In the genomic region with DNA sequence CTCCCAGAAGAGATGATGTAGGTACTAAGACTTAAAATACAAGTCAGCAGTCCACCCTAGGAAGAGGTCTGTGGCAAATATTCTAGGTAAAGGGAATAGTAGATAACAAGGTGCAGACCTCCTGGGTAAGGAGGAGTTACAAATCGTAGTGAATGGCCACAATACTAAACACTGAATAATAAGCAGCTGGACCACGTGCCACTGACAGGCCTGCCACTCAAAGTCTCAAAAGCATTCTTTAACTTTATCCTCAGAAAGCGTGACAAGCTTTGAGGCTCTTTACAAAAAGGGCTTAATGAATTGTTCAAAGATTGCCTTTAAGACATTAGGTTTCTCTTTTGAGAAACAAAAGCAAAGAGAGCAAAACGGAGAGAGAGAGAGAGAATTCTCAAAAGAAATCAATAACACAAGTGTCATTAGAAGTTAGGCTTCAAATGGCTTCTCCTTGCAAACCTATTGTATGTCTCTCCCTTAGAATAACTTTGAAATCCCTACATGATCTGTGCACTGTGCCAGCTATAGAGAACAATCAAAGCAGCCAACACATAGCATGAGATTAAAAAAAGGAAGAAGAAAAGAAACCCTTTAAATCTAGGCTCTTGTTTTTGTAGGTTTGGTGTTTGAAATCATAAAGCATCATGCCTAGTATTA, we compare ENCODE assay signal across 29 mouse cellular contexts.
DNase-seq lines count a peak whose midpoint lies in the region; ATAC-seq and TF ChIP-seq lines count a peak whose summit lies in the region.
"Had no signal": no experiment of that assay in that cellular context is flagged by ENCODE, and none has a peak within 500 bp of the region (broad histone marks: within the 10 kb centered on the region; RNA-seq: fewer than 3 reads in every experiment).

No protein-coding gene starts in this region.

- WGBS in forebrain, embryonic 11.5 days, result 7% methylated on average over 4 of the region's 4 CpGs
- WGBS in forebrain, embryonic 10.5 days, result 20% methylated on average over 4 of the region's 4 CpGs
- WGBS in hindbrain, embryonic 11.5 days, result 24% methylated on average over 4 of the region's 4 CpGs
- 20% methylated on average over 4 of the region's 4 CpGs for WGBS in hindbrain, postnatal 0 days
- 4% methylated on average over 4 of the region's 4 CpGs for WGBS in midbrain, embryonic 14.5 days

- no peaks in the 10 kb centered on the region for H3K27me3 ChIP-seq in forebrain, embryonic 11.5 days (ENCODE audit: control insufficient read depth, insufficient read depth, low read length)
- peaks cover 21% of the 10 kb centered on the region for H3K27me3 ChIP-seq in forebrain, embryonic 10.5 days (ENCODE audit: poor library complexity, severe bottlenecking)
- H3K27me3 ChIP-seq in hindbrain, embryonic 11.5 days (ENCODE audit: control insufficient read depth, insufficient read depth, low read length), result no peaks in the 10 kb centered on the region
- H3K27me3 ChIP-seq in hindbrain, postnatal 0 days (ENCODE audit: insufficient read depth, low read length), result no peaks in the 10 kb centered on the region
- H3K27me3 ChIP-seq in midbrain, embryonic 14.5 days (ENCODE audit: control insufficient read depth, insufficient read depth, low read length), result no peaks in the 10 kb centered on the region
- H3K27me3 ChIP-seq: embryonic facial prominence, embryonic 15.5 days; heart, embryonic 15.5 days; limb, embryonic 12.5 days; liver, embryonic 15.5 days; neural tube, embryonic 12.5 days; Patski; stomach, embryonic 15.5 days had no signal

- H3K4me2 ChIP-seq in forebrain, embryonic 11.5 days (ENCODE audit: low read depth, low read length, severe bottlenecking), result no peak overlapping the region
- no peak overlapping the region for H3K4me2 ChIP-seq in hindbrain, embryonic 11.5 days (replicated peaks; ENCODE audit: low read depth, low read length)
- H3K4me2 ChIP-seq in hindbrain, postnatal 0 days (ENCODE audit: low read depth, low read length), result no peak overlapping the region
- no peak overlapping the region for H3K4me2 ChIP-seq in midbrain, embryonic 14.5 days (ENCODE audit: low read length)
- H3K4me2 ChIP-seq: embryonic facial prominence, embryonic 15.5 days; heart, embryonic 15.5 days; hindbrain, embryonic 14.5 days; limb, embryonic 12.5 days; liver, embryonic 15.5 days; lung, embryonic 14.5 days; neural tube, embryonic 12.5 days; stomach, embryonic 15.5 days had no signal

- no peak overlapping the region for H3K27ac ChIP-seq in forebrain, embryonic 11.5 days (ENCODE audit: low read depth, low read length)
- H3K27ac ChIP-seq in forebrain, embryonic 10.5 days, result no peak overlapping the region
- no peak overlapping the region for H3K27ac ChIP-seq in hindbrain, embryonic 11.5 days (ENCODE audit: low read depth, low read length)
- no peak overlapping the region for H3K27ac ChIP-seq in hindbrain, postnatal 0 days
- no peak overlapping the region for H3K27ac ChIP-seq in midbrain, embryonic 14.5 days (replicated peaks; ENCODE audit: low read depth, low read length)
- H3K27ac ChIP-seq: embryonic facial prominence, embryonic 10.5 days; embryonic facial prominence, embryonic 15.5 days; gastrocnemius, adult 2 months; heart, embryonic 15.5 days; hindbrain, embryonic 14.5 days; left cerebral cortex, adult 2 months; limb, embryonic 12.5 days; liver, embryonic 15.5 days; neural tube, embryonic 12.5 days; stomach, embryonic 15.5 days had no signal

- no peak for TF ChIP-seq CTCF in hindbrain, postnatal 0 days (IDR thresholded peaks at IDR 0.05; ENCODE audit: low read depth)

- DNase-seq in forebrain, embryonic 11.5 days (ENCODE audit: low spot score), result no peak
- no peak for DNase-seq in forebrain, embryonic 10.5 days (ENCODE audit: extremely low spot score, low spot score)
- peak; percentile 34 for DNase-seq in hindbrain, embryonic 11.5 days (ENCODE audit: low spot score)
- no peak for DNase-seq in hindbrain, postnatal 0 days (ENCODE audit: low spot score)
- DNase-seq in midbrain, embryonic 14.5 days, result peak; percentile 42
- DNase-seq in ovary, postnatal 10 days (ENCODE audit: low spot score), result no peak
- DNase-seq in gastrocnemius, adult 8-10 months (ENCODE audit: low spot score in 2 of 2), result no peak
- DNase-seq: adrenal gland, postnatal 10 days; cerebellum, adult 11 months; cerebellum, adult 9-10 months; cerebellum, postnatal 36 days; gastrocnemius, adult 2 months; kidney, adult 11 months; kidney, postnatal 14 days; lung, embryonic 14.5 days; lung, postnatal 14 days; right cerebral cortex, postnatal 14 days had no signal

- H3K9me3 ChIP-seq in forebrain, embryonic 11.5 days (ENCODE audit: control insufficient read depth, low read length), result no peaks in the 10 kb centered on the region
- H3K9me3 ChIP-seq in forebrain, embryonic 10.5 days, result no peaks in the 10 kb centered on the region
- no peaks in the 10 kb centered on the region for H3K9me3 ChIP-seq in hindbrain, embryonic 11.5 days (ENCODE audit: control insufficient read depth, low read length)
- H3K9me3 ChIP-seq in hindbrain, postnatal 0 days (ENCODE audit: low read length), result no peaks in the 10 kb centered on the region
- H3K9me3 ChIP-seq in midbrain, embryonic 14.5 days (ENCODE audit: control insufficient read depth, low read length), result no peaks in the 10 kb centered on the region
- H3K9me3 ChIP-seq: embryonic facial prominence, embryonic 10.5 days; embryonic facial prominence, embryonic 15.5 days; heart, embryonic 15.5 days; limb, embryonic 12.5 days; liver, embryonic 15.5 days; neural tube, embryonic 12.5 days; stomach, embryonic 15.5 days had no signal

- ATAC-seq in forebrain, embryonic 11.5 days (replicated peaks; ENCODE audit: low FRiP score), result peak; percentile 69
- ATAC-seq in hindbrain, embryonic 11.5 days (ENCODE audit: low FRiP score), result peak; percentile 73
- no peak for ATAC-seq in hindbrain, postnatal 0 days
- no peak for ATAC-seq in midbrain, embryonic 14.5 days (ENCODE audit: low FRiP score, low TSS enrichment)
- ATAC-seq: inflammation-experienced regulatory T-cells, adult 6 months; Patski had no signal

- peaks cover 5% of the 10 kb centered on the region; the same call in 1 of the 2 replicates for H3K4me1 ChIP-seq in forebrain, embryonic 11.5 days (replicated peaks; ENCODE audit: control insufficient read depth, insufficient read depth, low read length)
- peaks cover 51% of the 10 kb centered on the region for H3K4me1 ChIP-seq in forebrain, embryonic 10.5 days
- H3K4me1 ChIP-seq in hindbrain, embryonic 11.5 days (replicated peaks; ENCODE audit: control insufficient read depth, insufficient read depth, low read length), result no peaks in the 10 kb centered on the region; the same call in 1 of the 2 replicates
- no peaks in the 10 kb centered on the region for H3K4me1 ChIP-seq in hindbrain, postnatal 0 days (ENCODE audit: insufficient read depth, low read length)
- H3K4me1 ChIP-seq in midbrain, embryonic 14.5 days (ENCODE audit: control insufficient read depth, insufficient read depth, low read length), result peaks cover 7% of the 10 kb centered on the region; the same call in 1 of the 2 replicates
- H3K4me1 ChIP-seq: embryonic facial prominence, embryonic 15.5 days; liver, embryonic 15.5 days; stomach, embryonic 15.5 days had no signal

- no peak overlapping the region for H3K4me3 ChIP-seq in forebrain, embryonic 11.5 days (ENCODE audit: low read depth, low read length)
- no peak overlapping the region for H3K4me3 ChIP-seq in forebrain, embryonic 10.5 days
- H3K4me3 ChIP-seq in hindbrain, embryonic 11.5 days (ENCODE audit: low read depth, low read length), result no peak overlapping the region
- no peak overlapping the region for H3K4me3 ChIP-seq in hindbrain, postnatal 0 days (ENCODE audit: low read length)
- no peak overlapping the region for H3K4me3 ChIP-seq in midbrain, embryonic 14.5 days (replicated peaks; ENCODE audit: low read depth, low read length)
- H3K4me3 ChIP-seq: embryonic facial prominence, embryonic 10.5 days; embryonic facial prominence, embryonic 15.5 days; gastrocnemius, adult 2 months; heart, embryonic 15.5 days; left cerebral cortex, adult 2 months; limb, embryonic 12.5 days; liver, embryonic 15.5 days; myocyte; neural tube, embryonic 12.5 days; stomach, embryonic 15.5 days had no signal

- H3K36me3 ChIP-seq in forebrain, embryonic 11.5 days (ENCODE audit: control insufficient read depth, insufficient read depth, low read length), result no peaks in the 10 kb centered on the region
- H3K36me3 ChIP-seq in forebrain, embryonic 10.5 days (replicated peaks), result no peaks in the 10 kb centered on the region
- no peaks in the 10 kb centered on the region for H3K36me3 ChIP-seq in hindbrain, embryonic 11.5 days (ENCODE audit: control insufficient read depth, insufficient read depth, low read length)
- no peaks in the 10 kb centered on the region for H3K36me3 ChIP-seq in hindbrain, postnatal 0 days (ENCODE audit: insufficient read depth, low read length)
- no peaks in the 10 kb centered on the region for H3K36me3 ChIP-seq in midbrain, embryonic 14.5 days (ENCODE audit: control insufficient read depth, insufficient read depth, low read length)
- H3K36me3 ChIP-seq: embryonic facial prominence, embryonic 10.5 days; embryonic facial prominence, embryonic 15.5 days; heart, embryonic 15.5 days; limb, embryonic 12.5 days; liver, embryonic 15.5 days; neural tube, embryonic 12.5 days; stomach, embryonic 15.5 days had no signal

- H3K9ac ChIP-seq in forebrain, embryonic 11.5 days (ENCODE audit: low read length), result no peak overlapping the region
- no peak overlapping the region for H3K9ac ChIP-seq in hindbrain, embryonic 11.5 days (ENCODE audit: low read depth, low read length)
- H3K9ac ChIP-seq in hindbrain, postnatal 0 days (replicated peaks; ENCODE audit: low read length), result no peak overlapping the region
- no peak overlapping the region for H3K9ac ChIP-seq in midbrain, embryonic 14.5 days (replicated peaks; ENCODE audit: low read length)
- H3K9ac ChIP-seq: embryonic facial prominence, embryonic 15.5 days; heart, embryonic 15.5 days; hindbrain, embryonic 14.5 days; limb, embryonic 12.5 days; liver, embryonic 15.5 days; lung, embryonic 14.5 days; neural tube, embryonic 12.5 days; stomach, embryonic 15.5 days had no signal

Comparison
In these comparisons a context has a peak if more than half of its experiments do, and no peak if none do; other contexts are left out.
1. ATAC-seq: peak in forebrain, embryonic 11.5 days (single experiment) and hindbrain, embryonic 11.5 days (single experiment); none in hindbrain, postnatal 0 days (single experiment) and midbrain, embryonic 14.5 days (single experiment).
2. DNase-seq: peak in hindbrain, embryonic 11.5 days (single experiment) and midbrain, embryonic 14.5 days (single experiment); none in forebrain, embryonic 11.5 days (single experiment), forebrain, embryonic 10.5 days (single experiment), hindbrain, postnatal 0 days (single experiment), ovary, postnatal 10 days (single experiment) and gastrocnemius, adult 8-10 months (0 of 2).